Mouse (Mus musculus) spleen, adult 12 weeks (tissue): ENCODE results near the gene Ugt1a10.
"Not testable (repeated sequence)": the region's sequence is repeated elsewhere in the genome, so short reads cannot be mapped to it uniquely, and the experiment has no call there.

Experiments
- DNase-seq: peaks from one replicate; pipeline ENCODE4 v3.0.0; 2022; ENCODE audit warnings: low spot score

Gene Ugt1a10

DNA sequence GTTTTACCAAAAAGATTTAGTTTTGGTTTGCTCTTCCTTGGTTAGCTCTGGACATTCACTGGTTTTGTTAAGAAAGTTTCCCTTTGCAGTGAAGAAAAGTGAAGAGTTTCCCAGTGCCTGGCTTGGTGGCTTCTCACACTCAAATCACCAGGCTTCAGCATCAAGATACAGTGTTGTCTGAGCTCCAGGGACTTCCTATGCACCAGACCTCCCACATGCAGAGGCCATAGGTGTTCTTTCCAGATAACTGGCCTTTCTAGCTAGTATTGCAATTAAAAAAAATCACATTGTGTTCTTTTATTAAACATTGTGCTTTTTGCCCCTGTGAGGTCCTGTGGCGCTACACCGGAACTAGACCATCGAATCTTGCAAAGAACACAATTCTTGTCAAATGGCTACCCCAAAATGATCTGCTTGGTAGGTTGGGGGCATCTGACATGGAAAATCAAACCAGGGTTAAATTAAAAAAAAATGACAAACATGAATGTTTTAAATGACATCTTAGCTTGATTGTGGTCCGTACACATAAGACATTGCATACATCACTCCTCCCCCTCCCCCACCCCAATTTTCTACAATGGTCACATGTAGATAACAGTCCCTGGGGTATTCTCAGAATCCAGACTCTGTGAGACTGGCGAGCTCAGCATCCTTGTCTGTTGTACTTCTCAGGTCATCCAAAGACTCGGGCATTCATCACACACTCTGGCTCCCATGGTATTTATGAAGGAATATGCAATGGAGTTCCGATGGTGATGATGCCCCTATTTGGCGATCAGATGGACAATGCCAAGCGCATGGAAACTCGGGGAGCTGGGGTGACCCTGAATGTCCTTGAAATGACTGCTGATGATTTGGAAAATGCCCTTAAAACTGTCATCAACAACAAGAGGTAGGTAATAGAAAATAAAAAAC, 160.5 kb downstream of the Ugt1a10 start:
- no peak for DNase-seq

DNA sequence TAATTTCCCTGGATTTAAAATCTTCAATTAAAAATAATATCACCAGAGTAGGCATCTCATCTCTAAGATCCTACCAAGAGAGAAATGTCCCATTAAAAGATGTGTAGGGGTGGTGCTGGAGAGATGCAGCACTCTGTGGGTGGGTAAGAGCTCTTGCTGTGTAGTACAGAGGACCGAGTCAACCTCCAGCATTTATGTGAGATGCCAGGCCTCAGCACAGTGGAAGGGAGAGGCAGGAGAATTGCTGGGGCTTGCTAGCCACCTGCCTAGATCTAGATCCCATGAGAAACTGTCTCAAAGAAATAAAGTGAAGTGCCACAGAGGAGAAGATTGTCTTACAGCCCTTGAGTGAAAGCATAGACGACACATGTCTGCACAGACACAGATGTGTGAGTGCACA, 161.4 kb downstream of the Ugt1a10 start:
- no peak for DNase-seq

DNA sequence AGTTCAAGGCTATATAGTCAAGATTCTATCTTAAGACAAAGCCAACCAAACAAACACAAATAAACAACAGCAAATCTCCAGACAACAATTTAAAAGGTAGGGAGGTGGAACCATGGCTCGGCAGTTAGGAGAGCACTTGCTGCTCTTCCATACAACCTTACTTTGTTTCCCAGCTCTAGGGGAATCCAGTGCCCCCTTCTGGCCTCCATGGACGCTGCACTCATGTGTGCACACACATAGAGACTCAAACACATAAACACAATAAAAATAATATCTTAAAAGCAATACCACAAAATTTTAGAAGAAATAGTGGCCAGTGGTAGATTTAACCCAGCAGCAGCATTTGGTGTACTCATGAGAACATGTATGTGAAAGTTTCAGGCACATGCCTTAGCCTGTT, 162.0 kb downstream of the Ugt1a10 start:
- no peak for DNase-seq

DNA sequence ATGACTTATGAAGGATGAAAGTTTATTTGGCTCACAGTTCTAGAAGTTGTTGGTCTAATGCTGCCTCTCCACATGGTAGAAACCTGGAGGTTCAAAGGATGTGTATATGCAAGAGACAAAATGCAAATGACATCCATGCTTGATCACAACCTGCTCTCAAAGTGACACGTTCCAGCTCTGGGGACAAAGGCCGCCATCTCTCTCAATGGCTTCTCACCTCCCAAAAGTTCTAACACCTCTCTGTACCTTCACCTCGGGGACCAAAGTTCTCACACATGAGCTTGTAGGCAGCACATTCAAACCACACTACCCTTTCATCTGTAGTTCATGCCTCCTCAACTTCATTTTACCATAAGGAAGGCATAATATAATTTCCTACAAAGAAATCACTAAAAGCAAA, 162.4 kb downstream of the Ugt1a10 start:
- no peak for DNase-seq

DNA sequence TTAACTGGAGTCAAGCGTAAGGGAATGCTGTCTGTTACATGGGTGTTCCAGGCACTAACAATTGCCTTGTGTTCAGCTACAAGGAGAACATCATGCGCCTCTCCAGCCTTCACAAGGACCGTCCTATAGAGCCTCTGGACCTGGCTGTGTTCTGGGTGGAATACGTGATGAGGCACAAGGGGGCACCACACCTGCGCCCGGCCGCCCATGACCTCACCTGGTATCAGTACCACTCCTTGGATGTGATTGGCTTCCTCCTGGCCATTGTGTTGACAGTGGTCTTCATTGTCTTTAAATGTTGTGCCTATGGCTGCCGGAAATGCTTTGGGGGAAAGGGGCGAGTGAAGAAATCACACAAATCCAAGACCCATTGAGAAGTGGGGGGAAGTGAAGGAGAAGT, 162.9 kb downstream of the Ugt1a10 start:
- DNase-seq: no peak

DNA sequence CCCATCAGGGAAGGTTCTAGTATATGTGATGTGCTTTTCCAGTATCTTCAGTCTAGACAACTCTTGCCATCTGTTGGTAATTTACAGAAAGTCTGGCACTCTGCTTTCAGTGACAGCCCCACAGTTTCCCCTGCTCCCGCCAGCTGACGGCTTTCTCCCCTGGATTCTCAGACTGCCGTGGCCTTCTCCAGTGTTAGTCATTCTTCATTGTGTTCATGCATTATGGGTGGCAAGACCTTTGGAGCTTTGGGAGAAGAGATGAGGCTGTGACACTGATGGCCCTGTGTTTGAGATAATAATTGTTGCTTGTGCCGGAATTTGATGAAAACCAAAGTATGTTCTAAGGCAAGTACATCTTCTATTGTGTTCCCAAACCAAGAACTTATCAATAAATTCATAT, 163.4 kb downstream of the Ugt1a10 start:
- DNase-seq: no peak

DNA sequence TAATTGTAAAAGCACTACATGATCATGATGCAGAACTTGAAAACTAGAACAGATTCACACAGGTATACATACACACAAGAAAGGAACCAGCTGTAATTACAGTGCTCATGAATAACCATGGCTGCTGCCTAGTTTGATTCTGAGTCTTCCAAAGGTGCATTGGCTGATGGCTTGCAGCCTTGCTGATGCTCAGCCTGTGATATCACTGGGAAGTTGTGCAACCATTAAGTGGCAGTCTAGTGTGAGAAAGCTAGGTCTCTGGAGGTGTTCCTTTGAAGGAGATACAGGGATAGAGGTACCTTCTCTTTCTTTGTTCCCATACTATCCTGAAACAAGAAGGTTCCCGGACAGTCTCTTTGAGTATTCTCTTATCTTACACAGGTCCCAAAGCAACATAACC, 163.9 kb downstream of the Ugt1a10 start:
- no peak for DNase-seq

DNA sequence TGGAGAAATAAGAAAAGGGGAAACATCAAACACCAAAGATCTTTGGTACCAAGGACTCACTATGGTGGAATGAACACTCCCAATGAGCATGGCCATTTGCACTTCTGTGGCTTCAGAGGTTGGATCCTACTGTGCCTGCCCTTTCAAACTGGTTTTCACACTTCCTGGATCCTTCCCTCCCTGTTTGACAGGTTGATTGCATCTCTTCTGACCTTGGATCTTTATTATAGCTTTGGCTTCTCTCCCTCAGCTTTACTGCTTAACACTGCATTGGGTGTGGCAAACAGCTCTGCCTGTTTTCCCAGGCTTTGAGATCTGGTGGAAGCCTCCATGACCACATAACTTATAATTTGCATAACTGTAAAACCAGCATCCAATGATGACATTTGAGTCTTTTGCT, 165.1 kb downstream of the Ugt1a10 start:
- no peak for DNase-seq

DNA sequence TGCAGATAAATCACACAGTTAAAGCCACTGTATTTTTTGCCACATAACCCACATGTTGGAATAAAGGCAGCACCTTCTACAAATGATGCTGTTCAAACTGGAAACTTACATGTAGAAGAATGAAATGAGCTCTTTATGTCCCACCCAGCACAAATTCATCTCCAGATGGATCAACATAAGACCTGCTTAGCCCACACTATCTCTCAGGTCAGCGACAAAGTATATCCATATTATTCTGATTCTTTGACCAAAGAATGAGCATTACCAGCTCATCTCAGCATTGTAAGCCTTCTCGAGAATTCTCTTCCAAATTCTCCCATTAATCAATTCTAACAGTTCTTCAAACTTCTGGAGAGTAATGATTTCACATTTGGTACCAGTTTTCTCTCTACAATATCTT, 167.0 kb downstream of the Ugt1a10 start:
- DNase-seq: no peak

DNA sequence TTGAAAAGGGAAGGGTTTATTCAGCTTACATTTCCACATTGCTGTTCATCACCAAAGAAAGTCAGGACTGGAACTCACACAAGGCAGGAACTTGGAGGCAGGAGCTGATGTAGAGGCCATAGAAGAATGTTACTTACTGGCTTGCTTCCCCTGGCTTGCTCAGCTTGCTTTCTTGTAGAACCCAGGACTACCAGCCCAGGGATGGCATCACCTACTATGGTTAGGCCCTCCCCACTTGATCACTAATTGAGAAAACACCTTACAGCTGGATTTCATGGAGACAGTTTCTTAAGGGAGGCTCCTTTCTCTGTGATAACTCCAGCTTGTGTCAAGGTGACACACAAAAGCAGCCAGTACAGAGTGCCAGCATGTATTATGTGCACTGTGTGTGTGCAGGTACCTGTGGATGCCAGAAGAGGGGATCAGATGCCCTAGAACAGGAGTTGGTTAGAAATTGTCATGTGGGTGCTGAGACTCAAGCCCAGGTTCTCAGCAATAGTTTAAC, 167.9 kb downstream of the Ugt1a10 start:
- not testable (repeated sequence) for DNase-seq

DNA sequence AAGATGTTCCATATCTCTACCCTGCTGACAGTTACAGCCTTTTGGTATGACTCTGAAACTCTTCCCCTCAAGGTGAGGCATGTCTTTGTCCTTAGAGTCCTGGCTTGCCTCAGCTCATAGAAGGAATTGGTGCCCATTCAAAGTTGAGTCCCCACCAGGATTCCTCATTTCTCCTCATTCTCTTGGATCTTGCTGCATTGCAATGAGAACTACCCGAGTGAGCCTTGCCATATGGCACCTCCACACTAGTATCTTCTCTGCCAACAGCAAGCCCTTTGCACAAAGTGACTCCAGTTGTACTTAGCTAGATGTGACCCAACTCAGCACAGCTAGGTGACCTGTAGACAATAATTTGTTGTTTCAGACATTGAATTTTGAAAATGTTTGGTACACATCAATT, 168.4 kb downstream of the Ugt1a10 start:
- no peak for DNase-seq

DNA sequence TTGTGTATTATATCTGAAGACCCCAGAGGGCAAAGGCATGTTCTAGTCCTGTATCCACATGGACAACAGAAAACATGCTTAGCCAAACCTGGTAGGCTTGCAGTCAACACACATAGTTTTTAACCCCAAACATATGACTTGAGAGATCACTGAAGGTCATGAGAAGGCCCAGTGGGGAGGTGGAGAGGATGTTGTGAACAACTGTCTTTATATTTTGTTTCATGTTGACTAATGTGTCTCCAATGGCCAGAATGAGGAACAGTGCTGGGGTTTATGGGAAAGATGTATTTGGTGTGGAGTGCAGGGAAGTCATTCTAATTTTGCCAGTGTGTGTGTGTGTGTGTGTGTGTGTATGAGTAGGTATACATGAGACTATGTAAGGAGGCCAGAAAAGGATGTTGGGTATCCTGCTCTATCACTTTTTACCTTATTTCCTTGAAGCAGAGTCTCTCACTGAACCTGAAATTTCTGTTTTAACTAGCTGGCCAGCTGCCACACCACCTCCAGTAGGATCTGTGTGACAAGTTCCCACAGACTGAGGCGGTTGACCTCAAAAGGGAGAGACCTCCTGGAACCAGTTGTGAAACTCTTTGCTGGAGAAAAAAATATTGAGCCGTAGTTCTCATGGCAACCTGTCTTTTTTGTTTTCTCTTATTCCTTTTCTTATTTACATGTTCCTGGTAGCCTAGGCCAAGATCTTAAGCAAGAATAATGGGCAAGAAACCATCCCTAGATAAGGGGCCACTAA, 169.0 kb downstream of the Ugt1a10 start:
- DNase-seq: no peak

DNA sequence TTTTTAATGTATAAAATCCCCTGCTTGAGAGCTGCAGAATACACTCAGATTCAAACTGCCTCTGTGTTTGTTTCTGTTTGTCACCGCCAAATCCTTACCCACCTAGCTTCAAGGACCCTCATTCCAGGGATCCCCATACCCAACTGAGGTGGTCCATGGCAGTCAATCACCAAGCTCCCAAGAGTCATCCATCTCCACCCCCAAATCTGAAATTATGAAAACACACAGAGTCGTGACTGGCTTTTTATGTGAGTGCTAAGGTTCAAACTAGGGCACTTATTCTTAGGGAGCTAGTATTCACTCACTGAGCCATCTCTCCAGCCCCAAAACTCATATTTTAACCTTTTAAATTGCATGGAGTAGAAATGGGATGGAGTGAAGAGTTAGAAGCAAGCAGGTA, 170.1 kb downstream of the Ugt1a10 start:
- DNase-seq: not testable (repeated sequence)

DNA sequence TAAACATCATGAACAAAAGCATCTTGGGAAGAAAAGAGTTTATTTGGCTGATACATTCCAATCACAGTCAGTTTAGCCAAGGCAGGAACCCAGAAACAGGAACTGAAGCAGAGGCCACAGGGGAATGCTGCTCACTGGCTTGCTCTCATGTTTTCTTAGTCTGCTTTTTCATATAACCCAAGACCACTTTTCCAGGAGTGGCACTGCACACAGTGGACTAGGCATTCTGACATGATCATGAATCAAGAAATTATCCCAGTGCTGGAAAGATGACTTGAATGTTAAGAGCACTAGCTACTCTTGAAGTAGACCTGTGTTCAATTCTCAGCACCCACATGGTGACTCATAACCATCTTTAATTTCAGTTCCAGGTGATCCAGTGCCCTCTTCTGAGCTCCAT, 170.6 kb downstream of the Ugt1a10 start:
- DNase-seq: no peak

DNA sequence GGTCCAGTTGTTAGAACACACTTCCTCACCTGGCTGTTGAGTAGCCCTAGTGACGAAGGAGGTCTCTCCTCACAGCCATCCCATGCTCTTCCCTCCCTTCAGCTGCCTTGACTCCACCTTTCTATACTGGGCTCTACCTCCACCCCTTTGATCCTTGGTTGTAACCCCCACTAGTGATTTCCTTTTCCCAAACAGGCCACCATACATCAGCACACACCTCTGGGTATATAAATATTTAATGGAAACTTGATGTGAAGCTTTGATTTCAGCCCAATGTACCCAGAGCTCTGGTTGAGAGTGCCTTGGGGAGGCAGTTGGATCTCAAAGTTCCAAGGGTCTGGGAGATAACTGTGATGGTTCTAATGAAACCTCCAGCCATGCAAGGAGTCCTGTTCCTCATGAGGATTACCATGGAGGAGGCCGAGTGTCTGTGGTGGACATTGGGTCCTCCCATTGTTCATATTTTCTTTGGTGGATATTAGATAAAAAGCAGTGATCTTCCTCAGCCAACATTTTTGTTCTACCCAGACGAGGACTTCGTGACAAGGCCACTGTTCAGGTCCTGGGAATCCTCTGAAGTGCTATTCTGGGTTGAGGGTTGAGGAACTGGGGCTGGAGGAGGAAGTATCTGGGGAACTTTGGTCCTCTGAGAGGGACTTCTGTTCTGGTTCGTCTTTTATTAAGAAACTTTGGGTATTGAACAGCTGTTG, 171.6 kb downstream of the Ugt1a10 start, which contains the start of gene Mroh2a:
TSS of gene Mroh2a (plus strand) at position 317 of the 710 bp plus-strand sequence.
- no peak for DNase-seq

DNA sequence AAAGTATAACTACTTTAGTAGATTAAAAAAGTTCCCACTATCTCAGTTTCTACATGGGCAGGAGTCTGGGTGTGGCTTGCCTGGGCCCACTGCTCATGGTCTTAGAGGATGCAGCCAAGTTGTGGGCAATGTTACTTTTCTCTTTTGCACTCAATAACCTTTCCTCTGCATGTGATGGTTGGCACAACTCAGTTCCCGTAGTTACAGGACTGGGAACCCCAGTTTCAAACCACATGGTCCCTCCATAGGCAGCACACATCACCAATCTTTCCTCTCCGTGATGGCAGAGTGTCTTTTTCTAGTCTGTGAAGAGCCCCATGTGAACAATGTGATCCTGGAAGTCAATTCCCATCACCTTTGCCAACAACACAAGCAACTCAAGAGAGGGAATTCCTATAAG, 172.3 kb downstream of the Ugt1a10 start:
- no peak for DNase-seq

DNA sequence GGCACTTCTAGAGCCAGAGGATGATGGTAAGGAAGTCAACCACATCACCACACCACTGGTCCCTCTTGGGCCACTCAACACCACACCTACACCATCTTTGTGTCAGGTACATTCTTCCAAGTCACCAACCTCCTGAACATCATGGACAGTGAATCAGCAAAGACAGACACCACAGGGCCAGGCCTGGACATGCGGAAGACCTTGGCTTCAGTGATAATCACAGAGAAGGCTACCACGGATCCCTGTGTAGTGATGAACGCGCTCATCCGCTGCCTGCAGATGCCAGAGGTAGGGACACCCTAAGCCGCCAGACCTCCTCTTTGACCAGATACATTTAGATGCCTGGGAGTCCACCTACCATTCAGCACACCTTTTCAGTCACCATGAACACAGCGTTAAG, 172.9 kb downstream of the Ugt1a10 start:
- DNase-seq: no peak

DNA sequence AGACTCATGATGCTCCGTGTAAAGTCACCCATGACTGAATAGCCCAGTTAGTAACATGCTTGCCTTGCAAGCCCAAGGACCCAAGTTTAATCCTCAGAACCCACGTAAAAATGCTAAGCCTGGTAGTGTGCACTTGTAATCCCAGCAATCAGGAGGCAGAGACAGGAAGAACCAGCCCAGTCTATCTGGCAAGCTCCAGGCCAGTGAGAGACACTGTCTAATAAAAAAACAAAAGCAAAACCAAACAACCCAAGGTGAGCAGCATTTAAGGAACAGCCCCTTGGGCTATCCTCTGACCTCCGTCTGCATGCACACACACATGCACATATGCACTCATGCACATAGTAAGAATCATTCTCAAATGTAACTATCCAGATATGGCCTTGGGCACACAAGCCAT, 174.4 kb downstream of the Ugt1a10 start:
- DNase-seq: no peak

DNA sequence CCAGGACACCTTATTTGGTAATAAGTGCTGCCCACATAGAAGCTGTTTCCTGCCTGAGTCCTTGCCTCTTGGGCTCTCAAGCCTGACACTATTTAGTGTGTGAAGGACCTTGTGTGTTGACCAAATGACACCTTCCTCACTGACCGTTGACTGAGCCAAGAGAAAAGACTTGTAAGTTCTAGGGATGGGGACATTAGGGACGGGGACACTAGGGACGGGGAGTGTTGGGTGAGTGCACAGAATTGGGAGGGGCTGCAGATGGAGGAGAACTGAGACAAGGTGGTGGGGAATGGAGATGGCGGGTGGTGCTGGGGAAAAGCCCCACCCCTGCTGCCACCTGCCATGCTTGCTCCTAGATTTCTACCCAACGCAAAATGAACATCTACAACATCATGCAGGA, 174.8 kb downstream of the Ugt1a10 start:
- no peak for DNase-seq

DNA sequence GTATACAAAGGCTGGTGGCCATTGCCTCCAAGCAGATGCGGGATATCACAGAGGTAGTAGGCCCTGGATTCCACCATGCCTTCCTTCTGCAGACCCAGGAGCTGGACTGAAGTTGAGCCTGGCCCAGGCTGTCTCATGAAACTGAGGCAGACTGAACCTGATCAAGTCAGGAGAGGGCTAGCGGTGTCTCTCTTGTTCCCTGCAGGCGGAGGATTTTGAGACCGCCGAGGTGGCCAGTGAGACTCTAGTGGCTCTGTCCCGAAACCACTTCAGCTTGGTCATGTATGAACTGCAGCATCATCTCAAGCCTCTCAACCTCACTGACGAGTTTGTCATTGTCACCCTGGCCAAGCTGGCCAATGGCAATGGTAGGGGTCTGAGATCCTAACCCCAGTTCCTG, 175.2 kb downstream of the Ugt1a10 start:
- no peak for DNase-seq

DNA sequence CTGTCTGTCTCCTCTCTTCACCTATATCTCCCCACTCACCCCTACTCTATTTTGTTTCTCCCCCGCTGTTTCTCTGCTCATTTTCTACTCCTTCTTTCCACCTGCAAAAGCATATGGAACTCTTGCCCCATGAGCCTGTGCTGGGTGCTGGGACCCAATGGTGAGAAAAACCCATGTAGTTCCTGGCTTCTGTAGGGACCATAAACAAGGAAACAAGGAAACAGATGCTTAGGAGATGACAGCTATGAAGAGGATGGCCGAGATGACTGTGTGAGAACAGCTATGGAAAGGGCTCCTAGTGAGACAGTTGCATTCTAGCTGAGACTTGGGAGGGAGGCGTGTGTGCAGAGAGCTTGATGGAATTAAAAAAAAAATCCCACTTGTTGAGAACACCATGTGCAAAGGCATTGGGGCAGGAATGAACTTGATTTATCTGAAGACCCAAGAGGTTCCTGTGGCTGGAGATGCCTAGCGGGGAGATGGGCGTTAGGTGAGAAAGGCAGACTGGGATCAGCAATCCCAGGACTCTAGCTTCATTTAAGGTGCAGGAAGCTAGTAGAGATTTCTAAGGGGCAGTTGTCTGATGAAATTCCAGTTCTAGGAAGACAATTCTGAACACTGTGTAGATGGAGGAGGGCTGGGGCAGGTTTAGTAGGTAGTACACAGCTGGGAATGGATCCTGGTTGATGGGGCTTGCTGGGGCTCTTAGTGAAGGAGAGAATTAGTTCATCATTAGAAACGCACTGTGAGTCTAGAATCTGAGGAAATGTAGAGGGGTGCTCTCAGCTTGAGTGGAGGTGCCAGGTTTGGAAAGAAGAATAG, 176.0 kb downstream of the Ugt1a10 start:
- DNase-seq: no peak
